Comparison of ENCODE assay signal across 9 mouse cellular contexts in the genomic region with DNA sequence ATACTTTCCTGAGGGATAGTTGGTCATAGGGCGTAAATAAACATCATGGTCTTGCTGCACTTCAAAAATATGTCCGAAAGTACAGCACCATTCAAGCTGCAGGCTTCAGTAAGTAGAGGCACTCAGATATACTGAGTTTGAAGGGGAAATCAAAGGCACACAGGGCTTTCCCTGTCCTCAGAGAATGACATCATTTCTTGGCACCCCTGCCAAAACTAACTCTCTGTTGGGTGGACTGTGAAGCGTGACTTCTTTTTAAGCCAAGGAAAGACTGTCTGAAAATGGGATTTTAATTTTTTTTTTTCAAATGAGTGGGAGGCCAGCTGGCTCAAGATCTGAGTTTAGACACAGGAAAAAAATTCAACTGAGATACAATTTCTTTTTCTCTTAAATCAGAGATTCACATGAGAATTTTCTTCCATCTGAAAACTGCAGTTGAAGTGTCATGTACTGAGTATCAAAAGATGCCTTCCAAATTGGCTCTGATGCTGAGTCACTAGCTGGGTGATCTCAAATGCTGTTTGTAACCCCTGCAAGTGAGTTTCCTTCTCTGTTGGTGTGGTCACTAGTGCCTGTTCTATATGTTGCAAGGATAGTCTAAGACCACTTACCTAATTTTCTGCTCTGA.
DNase-seq lines count a peak whose midpoint lies in the region; ATAC-seq and TF ChIP-seq lines count a peak whose summit lies in the region.
"Had no signal": no experiment of that assay in that cellular context is flagged by ENCODE, and none has a peak within 500 bp of the region (broad histone marks: within the 10 kb centered on the region; RNA-seq: fewer than 3 reads in every experiment).

No protein-coding gene starts in this region.

- TF ChIP-seq POLR2A in kidney, adult 2 months (IDR thresholded peaks at IDR 0.05; ENCODE audit: low read depth, low read length), result no peak

- H3K36me3 ChIP-seq in kidney, adult 2 months (ENCODE audit: control insufficient read depth, insufficient read depth, low read length), result no peaks in the 10 kb centered on the region

- DNase-seq in kidney, adult 2 months, result peak; percentile 6
- no peak for DNase-seq in kidney, adult 18-20 months
- DNase-seq in adrenal gland, postnatal 36 days, result peak; percentile 13 to 72
- DNase-seq in frontal cortex, adult 2 months (ENCODE audit: extremely low spot score in 1 of 2, low spot score in 1 of 2), result peak; percentile 87 to 95
- peak; percentile 58 to 66 for DNase-seq in layer of hippocampus, postnatal 10 days (ENCODE audit: low spot score in 2 of 2)
- DNase-seq in right cerebral cortex, postnatal 25 days, result peak; percentile 65
- no peak for DNase-seq in embryo, embryonic 10.5 days (ENCODE audit: low spot score)

- H3K4me3 ChIP-seq in kidney, adult 2 months (ENCODE audit: insufficient read depth, low read depth, low read length), result no peak overlapping the region

- no peaks in the 10 kb centered on the region for H3K4me1 ChIP-seq in kidney, adult 2 months (ENCODE audit: control insufficient read depth, insufficient read depth, low read length)

- no peaks in the 10 kb centered on the region for H3K27me3 ChIP-seq in kidney, adult 2 months (replicated peaks; ENCODE audit: control insufficient read depth, insufficient read depth, low read length)

- no peak for TF ChIP-seq CTCF in kidney, adult 2 months (conservative IDR thresholded peaks at IDR 0.05; ENCODE audit: insufficient read depth, insufficient read length, low read depth, low read length)

- WGBS in kidney, adult 2 months, result 56% methylated on average over 3 of the region's 3 CpGs

- ATAC-seq in megakaryocyte-erythroid progenitor cell, adult 5-6 weeks (replicated peaks; ENCODE audit: low FRiP score, low TSS enrichment, poor library complexity, severe bottlenecking), result no peak

- H3K27ac ChIP-seq in kidney, adult 2 months (ENCODE audit: insufficient read depth, low read depth, low read length), result no peak overlapping the region
- H3K27ac ChIP-seq: macrophage had no signal

Comparison
In these comparisons a context has a peak if more than half of its experiments do, and no peak if none do; other contexts are left out.
1. DNase-seq: peak in kidney, adult 2 months (single experiment), adrenal gland, postnatal 36 days (2 of 2), frontal cortex, adult 2 months (2 of 2), layer of hippocampus, postnatal 10 days (2 of 2) and right cerebral cortex, postnatal 25 days (single experiment); none in kidney, adult 18-20 months (single experiment) and embryo, embryonic 10.5 days (single experiment).